Mouse (Mus musculus): ENCODE results near the gene Dpep2nb.

- TF ChIP-seq GATA1 (IDR thresholded peaks at IDR 0.05; ENCODE audit: low read length) (no peak), TAL1 (IDR thresholded peaks at IDR 0.05; ENCODE audit: low read length) (no peak)
Measured at GRCm38 (mm10) chr8:106022483-106022882, 16.7 kb upstream of the Dpep2nb start.
